Mouse (Mus musculus): ENCODE results near the gene Wfdc21. TPM values are rescaled to one million over a fixed set of nuclear protein-coding genes. Genes with fewer than 3 reads are reported as not detected.

The Wfdc21 gene
- total RNA-seq, 2 experiments from 2014 or later = not detected

Other genes with a start within 250 kb of the Wfdc21 start
- gene Heatr9, start 224.8 kb upstream of the Wfdc21 start, total RNA-seq (2021) = not detected
- not detected for gene Ccl5, start 216.4 kb upstream of the Wfdc21 start, total RNA-seq (2021)
- 1 to 10 TPM; 2.9 to 4.3 TPM for gene Ccl9, start 168.3 kb upstream of the Wfdc21 start, total RNA-seq (2021)
- gene Ccl6, start 153.9 kb upstream of the Wfdc21 start, total RNA-seq (2021) = 1 to 10 TPM; 3.3 to 3.4 TPM
- not detected for gene Rpl9-ps1, start 101.3 kb upstream of the Wfdc21 start, total RNA-seq (2021)
- not detected for gene Ccl3, start 97.6 kb upstream of the Wfdc21 start, total RNA-seq (2021)
- gene Ccl4, start 84.4 kb upstream of the Wfdc21 start, total RNA-seq (2021) = not detected
- gene Wfdc17, start 42.9 kb upstream of the Wfdc21 start, total RNA-seq (2021) = 1 to 10 TPM; 1.5 to 1.7 TPM
- gene Wfdc18, start 37.9 kb upstream of the Wfdc21 start, total RNA-seq (2021) = not detected
- gene Heatr6, start 6.8 kb downstream of the Wfdc21 start, total RNA-seq (2021) = 1 to 10 TPM; 8.1 to 10.0 TPM
- gene Hnf1b, start 103.1 kb downstream of the Wfdc21 start, total RNA-seq (2021) = not detected
- 10 to 100 TPM; 11.0 to 12.4 TPM for gene Ddx52, start 195.1 kb downstream of the Wfdc21 start, total RNA-seq (2021)
- gene Synrg, start 217.5 kb downstream of the Wfdc21 start, total RNA-seq (2021) = 10 to 100 TPM; 32.1 to 41.5 TPM

All from gastrocnemius, postnatal 10 days (tissue).